Mouse (Mus musculus) liver, embryonic 14.5 days (tissue): ENCODE results near the gene Nkg7. TPM values are rescaled to one million over a fixed set of nuclear protein-coding genes. Genes with fewer than 3 reads are reported as not detected.

Experiments
- ATAC-seq: fragments of 200-750 bp; cut with Nextera tagmentation; 2 replicates; pipeline ENCODE4 v1.8.0; 2017; ENCODE audit warnings: moderate number of reproducible peaks, mild to moderate bottlenecking, moderate library complexity; ENCODE audit not compliant: insufficient read depth
- DNase-seq, 3 experiments: peaks; one replicate each; pipeline ENCODE4 v3.0.0-alpha.2; 2012 to 2013; ENCODE audit warnings: low read depth in 3 of 3, low spot score in 3 of 3
- H3K27ac ChIP-seq: fragments of 300-500 bp; sonication (generic); 2 replicates; pipeline ENCODE4 v1.5.1; 2014; ENCODE audit warnings: moderate library complexity, mild to moderate bottlenecking, control low read depth, inconsistent platforms
- H3K27me3 ChIP-seq: fragments of 300-500 bp; sonication (generic); 2 replicates; pipeline ENCODE4 v1.6.1; 2014; ENCODE audit warnings: mild to moderate bottlenecking, low read length, moderate library complexity; ENCODE audit not compliant: control insufficient read depth, insufficient read depth
- H3K36me3 ChIP-seq: fragments of 300-500 bp; sonication (generic); replicated peaks from 2 replicates; pipeline ENCODE4 v1.6.1; 2014; ENCODE audit warnings: low read depth; ENCODE audit not compliant: control insufficient read depth, insufficient read depth
- H3K4me1 ChIP-seq, 2 experiments: fragments of 200-500 bp in 1 of 2; fragments of 300-500 bp in 1 of 2; sonication (generic) in 1 of 2; replicated peaks; 2 replicates each; pipeline ENCODE4 v1.6.1; 2012 to 2014; ENCODE audit warnings: antibody characterized with exemption in 1 of 2, inconsistent platforms in 1 of 2, low read length in 1 of 2; ENCODE audit not compliant: control insufficient read depth in 2 of 2, insufficient read depth in 2 of 2
- H3K4me2 ChIP-seq: fragments of 300-500 bp; sonication (generic); 2 replicates; pipeline ENCODE4 v1.6.1; 2014; ENCODE audit warnings: low read depth, mild to moderate bottlenecking, control low read depth, moderate library complexity
- H3K4me3 ChIP-seq, 2 experiments: fragments of 200-500 bp in 1 of 2; fragments of 300-500 bp in 1 of 2; sonication (generic) in 1 of 2; 2 replicates each; pipeline ENCODE4 v1.5.1; 2012 to 2014; ENCODE audit warnings: low read depth in 2 of 2, low read length in 2 of 2, mild to moderate bottlenecking in 2 of 2, control low read depth in 1 of 2, inconsistent platforms in 1 of 2, moderate library complexity in 1 of 2; ENCODE audit not compliant: insufficient read depth in 1 of 2
- H3K9ac ChIP-seq: fragments of 300-500 bp; sonication (generic); replicated peaks from 2 replicates; pipeline ENCODE4 v1.6.1; 2014; ENCODE audit warnings: mild to moderate bottlenecking, control low read depth, moderate library complexity
- H3K9me3 ChIP-seq: fragments of 300-500 bp; sonication (generic); 2 replicates; pipeline ENCODE4 v1.6.1; 2016; ENCODE audit warnings: low read length, mixed read lengths; ENCODE audit not compliant: control insufficient read depth
- CTCF ChIP-seq: IDR thresholded peaks from 2 replicates; pipeline ENCODE4 v1.5.1; 2016; ENCODE audit warnings: antibody characterized with exemption, low read depth, control low read depth
- EP300 ChIP-seq: IDR thresholded peaks from 2 replicates; pipeline ENCODE4 v1.6.1; 2016; ENCODE audit warnings: antibody characterized with exemption, low read depth
- WGBS: fragments of 180-500 bp; shearing (Covaris S2); extraction: QIAGEN DNeasy Blood & Tissue Kit; methylation state at CpG from one replicate; pipeline ENCODE4 v1.1.7; 2014; ENCODE audit not compliant: insufficient replicate concordance; 5-methylcytosine and 5-hydroxymethylcytosine counted together
- polyA plus RNA-seq, 2 experiments: library from polyadenylated mRNA; depleted of rRNA in 1 of 2; stranded (reverse) in 1 of 2; unstranded in 1 of 2; fragments of >200 nt; fragmentation: Nextera tagmentation in 1 of 2; extraction: Ambion mirVana in 1 of 2; gene quantifications; 2 replicates each; pipeline versions ENCODE4 v1.2.1 to v1.2.3; 2012 to 2014

The Nkg7 gene
- polyA plus RNA-seq, 2 experiments = 3.1 to 13.2 TPM

- ATAC-seq (no peak), DNase-seq (no peak)
- Histone ChIP-seq H3K4me3 (peak overlapping the region; percentile 6 to 61; a peak in 2 of 4 replicates), H3K27ac (no peak overlapping the region), H3K4me2 (peak overlapping the region; percentile 94), H3K4me1 (peaks cover 5 to 8% of the 10 kb centered on the region in 2 experiments; a peak in 2 of 4 replicates), H3K36me3 (no peaks in the 10 kb centered on the region), H3K9ac (peak overlapping the region; percentile 11; the same call in 1 of the 2 replicates), H3K27me3 (no peaks in the 10 kb centered on the region), H3K9me3 (no peaks in the 10 kb centered on the region)
- WGBS = 4% methylated on average over 35 of the region's 35 CpGs
- TF ChIP-seq EP300 = no peak
- TF ChIP-seq CTCF = no peak
These were observed 28.0 kb downstream of the Nkg7 start for GRCm38 (mm10) chr7:43464864-43465343.

GRCm38 (mm10) chr7:43465344-43466098 lies 28.6 kb downstream of the Nkg7 start:
- ATAC-seq (peak; percentile 89), DNase-seq (peak; percentile 80 to 90 (median 80))
- Histone ChIP-seq H3K9me3 (no peaks in the 10 kb centered on the region), H3K4me1 (peaks cover 5 to 8% of the 10 kb centered on the region in 2 experiments; a peak in 2 of 4 replicates), H3K4me3 (peak overlapping the region; percentile 61 to 66), H3K4me2 (peak overlapping the region; percentile 94), H3K27me3 (no peaks in the 10 kb centered on the region), H3K9ac (peak overlapping the region; percentile 11; the same call in 1 of the 2 replicates), H3K27ac (no peak overlapping the region), H3K36me3 (no peaks in the 10 kb centered on the region)
- TF ChIP-seq CTCF (peak; percentile 23; the same call in 1 of the 2 replicates), EP300 (no peak)
- under 1% methylated on average over 33 of the region's 33 CpGs for WGBS

- no peaks in the 10 kb centered on the region for H3K9me3 ChIP-seq
- ATAC-seq = peak; percentile 46
These were observed 29.3 kb downstream of the Nkg7 start for GRCm38 (mm10) chr7:43466099-43466694.

GRCm38 (mm10) chr7:43470373-43470772 lies 33.5 kb downstream of the Nkg7 start:
- TF ChIP-seq EP300 = no peak
- peak; percentile 73 for TF ChIP-seq CTCF
- no peak overlapping the region for H3K4me2 ChIP-seq
- H3K9me3 ChIP-seq = no peaks in the 10 kb centered on the region
- peaks cover 3 to 8% of the 10 kb centered on the region in 2 experiments; a peak in 2 of 4 replicates for H3K4me1 ChIP-seq
- H3K9ac ChIP-seq = no peak overlapping the region
- no peak overlapping the region for H3K4me3 ChIP-seq
- peaks cover 5% of the 10 kb centered on the region for H3K27me3 ChIP-seq
- H3K36me3 ChIP-seq = no peaks in the 10 kb centered on the region
- no peak for ATAC-seq
- WGBS = 32% methylated on average over 8 of the region's 8 CpGs
- no peak overlapping the region for H3K27ac ChIP-seq
- DNase-seq = no peak

More at GRCm38 (mm10) chr7:43466099-43466694, 29.3 kb downstream of the Nkg7 start:
- H3K36me3 ChIP-seq = no peaks in the 10 kb centered on the region
- peak; percentile 53 to 56 (median 54) for DNase-seq
- TF ChIP-seq CTCF (peak; percentile 95), EP300 (no peak)
- peak overlapping the region; percentile 61 to 66 for H3K4me3 ChIP-seq
- no peak overlapping the region for H3K27ac ChIP-seq
- peaks cover 5 to 8% of the 10 kb centered on the region in 2 experiments; a peak in 2 of 4 replicates for H3K4me1 ChIP-seq
- under 1% methylated on average over 33 of the region's 33 CpGs for WGBS
- no peaks in the 10 kb centered on the region for H3K27me3 ChIP-seq
- peak overlapping the region; percentile 94 for H3K4me2 ChIP-seq
- peak overlapping the region; percentile 25; the same call in 1 of the 2 replicates for H3K9ac ChIP-seq

- no peaks in the 10 kb centered on the region for H3K36me3 ChIP-seq
- H3K9ac ChIP-seq = no peak overlapping the region
- no peak for ATAC-seq
- H3K4me2 ChIP-seq = no peak overlapping the region
- 6% methylated on average over 23 of the region's 23 CpGs for WGBS
- H3K27ac ChIP-seq = no peak overlapping the region
- no peaks in the 10 kb centered on the region for H3K4me1 ChIP-seq
- no peak overlapping the region for H3K4me3 ChIP-seq
- no peaks in the 10 kb centered on the region for H3K9me3 ChIP-seq
- DNase-seq = no peak
- H3K27me3 ChIP-seq = peaks cover 28% of the 10 kb centered on the region
- TF ChIP-seq CTCF = 0 out of 2 replicates have a peak, but pooled peaks have one; percentile 34
- TF ChIP-seq EP300 = no peak
These were observed 38.8 kb downstream of the Nkg7 start for GRCm38 (mm10) chr7:43475706-43476105.
